Mouse (Mus musculus) lung, embryonic 15.5 days (tissue): ENCODE data around the gene Wdr6. TPM values are rescaled to one million over a fixed set of nuclear protein-coding genes. Genes with fewer than 3 reads are reported as not detected.

Experiments
- ATAC-seq: fragments of 200-750 bp; cut with Nextera tagmentation; 2 replicates; pipeline ENCODE4 v1.8.0; 2017; ENCODE audit warnings: moderate number of reproducible peaks, borderline replicate concordance; ENCODE audit not compliant: low FRiP score, low TSS enrichment; ENCODE audit errors: extremely low read depth
- H3K27ac ChIP-seq: fragments of 300-500 bp; sonication (generic); 2 replicates; pipeline ENCODE4 v1.5.1; 2015; ENCODE audit warnings: moderate library complexity, mild to moderate bottlenecking, inconsistent platforms
- H3K27me3 ChIP-seq: fragments of 300-500 bp; sonication (generic); 2 replicates; pipeline ENCODE4 v1.6.1; 2015; ENCODE audit warnings: inconsistent platforms
- H3K36me3 ChIP-seq: fragments of 300-500 bp; sonication (generic); 2 replicates; pipeline ENCODE4 v1.6.1; 2015; ENCODE audit warnings: inconsistent platforms
- H3K4me1 ChIP-seq: fragments of 300-500 bp; sonication (generic); 2 replicates; pipeline ENCODE4 v1.6.1; 2015; ENCODE audit warnings: inconsistent platforms
- H3K4me2 ChIP-seq: fragments of 300-500 bp; sonication (generic); 2 replicates; pipeline ENCODE4 v1.6.1; 2015; ENCODE audit warnings: inconsistent platforms, mild to moderate bottlenecking, moderate library complexity
- H3K4me3 ChIP-seq: fragments of 300-500 bp; sonication (generic); 2 replicates; pipeline ENCODE4 v1.5.1; 2015; ENCODE audit warnings: mild to moderate bottlenecking, inconsistent platforms
- H3K9ac ChIP-seq: fragments of 300-500 bp; sonication (generic); 2 replicates; pipeline ENCODE4 v1.6.1; 2015; ENCODE audit warnings: inconsistent platforms
- H3K9me3 ChIP-seq: fragments of 300-500 bp; sonication (generic); 2 replicates; pipeline ENCODE4 v1.6.1; 2016; ENCODE audit warnings: inconsistent platforms
- WGBS: fragments of 180-500 bp; shearing (Covaris S2); methylation state at CpG from one replicate; pipeline ENCODE4 v1.1.7; 2015; 5-methylcytosine and 5-hydroxymethylcytosine counted together
- polyA plus RNA-seq: library from polyadenylated mRNA; unstranded; fragments of >200 nt; fragmentation: Nextera tagmentation; extraction: Ambion mirVana; gene quantifications from 2 replicates; pipeline ENCODE4 v1.2.1, GENCODE M21; 2015

Gene Wdr6
- polyA plus RNA-seq, 1 experiment from 2014 or later = 131 TPM

- Histone ChIP-seq H3K9me3 (no peaks in the 10 kb centered on the region), H3K36me3 (no peaks in the 10 kb centered on the region), H3K4me3 (no peak overlapping the region), H3K27ac (no peak overlapping the region), H3K4me2 (no peak overlapping the region), H3K27me3 (no peaks in the 10 kb centered on the region), H3K9ac (no peak overlapping the region), H3K4me1 (peaks cover 5% of the 10 kb centered on the region; the same call in 1 of the 2 replicates)
- no peak for ATAC-seq
- 69% methylated on average over 3 of the region's 3 CpGs for WGBS
Measured at GRCm38 (mm10) chr9:108594354-108594753, 15.8 kb upstream of the Wdr6 start.

GRCm38 (mm10) chr9:108591462-108591861 lies 12.9 kb upstream of the Wdr6 start:
- no peak overlapping the region for H3K27ac ChIP-seq
- H3K36me3 ChIP-seq = no peaks in the 10 kb centered on the region
- 83% methylated on average over 4 of the region's 4 CpGs for WGBS
- H3K4me2 ChIP-seq = no peak overlapping the region
- H3K9ac ChIP-seq = no peak overlapping the region
- H3K4me3 ChIP-seq = no peak overlapping the region
- H3K27me3 ChIP-seq = no peaks in the 10 kb centered on the region
- ATAC-seq = no peak
- peaks cover 22% of the 10 kb centered on the region for H3K4me1 ChIP-seq
- H3K9me3 ChIP-seq = no peaks in the 10 kb centered on the region

GRCm38 (mm10) chr9:108589229-108589628 lies 10.7 kb upstream of the Wdr6 start:
- Histone ChIP-seq H3K4me2 (no peak overlapping the region), H3K36me3 (no peaks in the 10 kb centered on the region), H3K4me3 (no peak overlapping the region), H3K27me3 (no peaks in the 10 kb centered on the region), H3K9me3 (no peaks in the 10 kb centered on the region), H3K27ac (no peak overlapping the region), H3K9ac (no peak overlapping the region), H3K4me1 (peaks cover 22% of the 10 kb centered on the region)
- no peak for ATAC-seq
- 58% methylated on average over 5 of the region's 5 CpGs for WGBS

- Histone ChIP-seq H3K27me3 (no peaks in the 10 kb centered on the region), H3K27ac (peak overlapping the region; percentile 41; the same call in 1 of the 2 replicates), H3K4me3 (no peak overlapping the region), H3K9me3 (no peaks in the 10 kb centered on the region), H3K36me3 (no peaks in the 10 kb centered on the region), H3K4me1 (peaks cover 22% of the 10 kb centered on the region), H3K4me2 (peak overlapping the region; percentile 37), H3K9ac (no peak overlapping the region)
- ATAC-seq = peak; percentile 91
- WGBS = 7% methylated on average over 14 of the region's 14 CpGs
Measured at GRCm38 (mm10) chr9:108587571-108588180, 9.1 kb upstream of the Wdr6 start.

GRCm38 (mm10) chr9:108579344-108579690 lies 778 bp upstream of the Wdr6 start:
- Histone ChIP-seq H3K4me3 (peak overlapping the region; percentile 81), H3K27ac (peak overlapping the region; percentile 95), H3K9me3 (no peaks in the 10 kb centered on the region), H3K4me2 (peak overlapping the region; percentile 84), H3K4me1 (peaks cover 28% of the 10 kb centered on the region), H3K36me3 (peaks cover 20% of the 10 kb centered on the region), H3K9ac (peak overlapping the region; percentile 86), H3K27me3 (no peaks in the 10 kb centered on the region)
- 55% methylated on average over 5 of the region's 5 CpGs for WGBS
- ATAC-seq = 0 out of 2 replicates have a peak, but pooled peaks have one; percentile 1

GRCm38 (mm10) chr9:108577934-108578544 lies 500 bp downstream of the Wdr6 start:
- Histone ChIP-seq H3K36me3 (peaks cover 33% of the 10 kb centered on the region), H3K9ac (peak overlapping the region; percentile 86), H3K27ac (peak overlapping the region; percentile 95), H3K4me3 (peak overlapping the region; percentile 81), H3K4me2 (peak overlapping the region; percentile 84), H3K4me1 (peaks cover 33% of the 10 kb centered on the region), H3K27me3 (no peaks in the 10 kb centered on the region), H3K9me3 (no peaks in the 10 kb centered on the region)
- peak; percentile 36; the same call in 1 of the 2 replicates for ATAC-seq
- WGBS = under 1% methylated on average over 24 of the region's 24 CpGs

GRCm38 (mm10) chr9:108577025-108577424 lies 1.5 kb downstream of the Wdr6 start:
- H3K27ac ChIP-seq = no peak overlapping the region
- no peaks in the 10 kb centered on the region for H3K27me3 ChIP-seq
- no peak for ATAC-seq
- H3K36me3 ChIP-seq = peaks cover 43% of the 10 kb centered on the region
- H3K4me2 ChIP-seq = peak overlapping the region; percentile 84
- H3K4me1 ChIP-seq = peaks cover 33% of the 10 kb centered on the region
- 40% methylated on average over 6 of the region's 6 CpGs for WGBS
- peak overlapping the region; percentile 81 for H3K4me3 ChIP-seq
- no peaks in the 10 kb centered on the region for H3K9me3 ChIP-seq
- H3K9ac ChIP-seq = peak overlapping the region; percentile 86; the same call in 1 of the 2 replicates

- no peak for ATAC-seq
- Histone ChIP-seq H3K4me1 (peaks cover 38% of the 10 kb centered on the region), H3K9me3 (no peaks in the 10 kb centered on the region), H3K4me2 (no peak overlapping the region), H3K27ac (no peak overlapping the region), H3K4me3 (no peak overlapping the region), H3K9ac (no peak overlapping the region), H3K27me3 (no peaks in the 10 kb centered on the region), H3K36me3 (peaks cover 54% of the 10 kb centered on the region)
- WGBS = 77% methylated on average over 37 of the region's 37 CpGs
Measured at GRCm38 (mm10) chr9:108575321-108576297, 2.9 kb downstream of the Wdr6 start.

- Histone ChIP-seq H3K9ac (no peak overlapping the region), H3K9me3 (no peaks in the 10 kb centered on the region), H3K4me3 (no peak overlapping the region), H3K27ac (no peak overlapping the region), H3K4me2 (no peak overlapping the region), H3K4me1 (peaks cover 45% of the 10 kb centered on the region), H3K27me3 (no peaks in the 10 kb centered on the region), H3K36me3 (peaks cover 54% of the 10 kb centered on the region)
- 87% methylated on average over 12 of the region's 12 CpGs for WGBS
- no peak for ATAC-seq
Measured at GRCm38 (mm10) chr9:108574921-108575320, 3.6 kb downstream of the Wdr6 start.

GRCm38 (mm10) chr9:108573774-108574690 lies 4.5 kb downstream of the Wdr6 start:
- 53% methylated on average over 26 of the region's 26 CpGs for WGBS
- Histone ChIP-seq H3K9me3 (no peaks in the 10 kb centered on the region), H3K27ac (0 out of 2 replicates have a peak overlapping the region, but pooled peaks have one; percentile 10), H3K27me3 (no peaks in the 10 kb centered on the region), H3K4me1 (peaks cover 42% of the 10 kb centered on the region), H3K9ac (no peak overlapping the region), H3K4me2 (no peak overlapping the region), H3K4me3 (no peak overlapping the region), H3K36me3 (peaks cover 54% of the 10 kb centered on the region)
- ATAC-seq = no peak

GRCm38 (mm10) chr9:108572321-108572720 lies 6.2 kb downstream of the Wdr6 start:
- H3K9ac ChIP-seq = no peak overlapping the region
- no peaks in the 10 kb centered on the region for H3K9me3 ChIP-seq
- H3K27me3 ChIP-seq = no peaks in the 10 kb centered on the region
- peaks cover 54% of the 10 kb centered on the region for H3K36me3 ChIP-seq
- 76% methylated on average over 10 of the region's 10 CpGs for WGBS
- no peak overlapping the region for H3K4me2 ChIP-seq
- no peak for ATAC-seq
- peaks cover 46% of the 10 kb centered on the region for H3K4me1 ChIP-seq
- no peak overlapping the region for H3K27ac ChIP-seq
- H3K4me3 ChIP-seq = no peak overlapping the region
